Mouse (Mus musculus) neural tube, embryonic 13.5 days (tissue): ENCODE data around the gene Rdh19. TPM values are rescaled to one million over a fixed set of nuclear protein-coding genes. Genes with fewer than 3 reads are reported as not detected.
"Not testable (repeated sequence)": the region's sequence is repeated elsewhere in the genome, so short reads cannot be mapped to it uniquely, and the experiment has no call there.

Experiments used
- ATAC-seq: fragments of 200-750 bp; cut with Nextera tagmentation; 2 replicates; pipeline ENCODE4 v1.8.0; 2017; ENCODE audit warnings: low read depth, mild to moderate bottlenecking, moderate TSS enrichment, moderate library complexity
- H3K27ac ChIP-seq: fragments of 300-500 bp; sonication (generic); replicated peaks from 2 replicates; pipeline ENCODE4 v1.5.1; 2015; ENCODE audit warnings: moderate library complexity, mild to moderate bottlenecking, inconsistent platforms
- H3K27me3 ChIP-seq: fragments of 300-500 bp; sonication (generic); 2 replicates; pipeline ENCODE4 v1.6.1; 2015; ENCODE audit warnings: mild to moderate bottlenecking, inconsistent platforms
- H3K36me3 ChIP-seq: fragments of 300-500 bp; sonication (generic); 2 replicates; pipeline ENCODE4 v1.6.1; 2015; ENCODE audit warnings: mild to moderate bottlenecking, inconsistent platforms
- H3K4me1 ChIP-seq: fragments of 300-500 bp; sonication (generic); replicated peaks from 2 replicates; pipeline ENCODE4 v1.6.1; 2015; ENCODE audit warnings: inconsistent platforms
- H3K4me2 ChIP-seq: fragments of 300-500 bp; sonication (generic); 2 replicates; pipeline ENCODE4 v1.6.1; 2015; ENCODE audit warnings: inconsistent platforms, mild to moderate bottlenecking, moderate library complexity
- H3K4me3 ChIP-seq: fragments of 300-500 bp; sonication (generic); 2 replicates; pipeline ENCODE4 v1.5.1; 2015; ENCODE audit warnings: mild to moderate bottlenecking, inconsistent platforms
- H3K9ac ChIP-seq: fragments of 300-500 bp; sonication (generic); 2 replicates; pipeline ENCODE4 v1.6.1; 2015; ENCODE audit warnings: moderate library complexity, mild to moderate bottlenecking, inconsistent platforms
- H3K9me3 ChIP-seq: fragments of 300-500 bp; sonication (generic); 2 replicates; pipeline ENCODE4 v1.6.1; 2016; ENCODE audit warnings: inconsistent platforms
- WGBS: fragments of 180-500 bp; shearing (Covaris S2); methylation state at CpG from one replicate; pipeline ENCODE4 v1.1.7; 2015; 5-methylcytosine and 5-hydroxymethylcytosine counted together
- polyA plus RNA-seq: library from polyadenylated mRNA; unstranded; fragments of >200 nt; fragmentation: Nextera tagmentation; extraction: Ambion mirVana; gene quantifications from 2 replicates; pipeline ENCODE4 v1.2.1, GENCODE M21; 2015

The Rdh19 gene
- polyA plus RNA-seq, 1 experiment from 2014 or later, result not detected

- no peak overlapping the region for H3K27ac ChIP-seq
- no peaks in the 10 kb centered on the region for H3K36me3 ChIP-seq
- no peak overlapping the region for H3K4me2 ChIP-seq
- H3K27me3 ChIP-seq, result no peaks in the 10 kb centered on the region
- H3K9me3 ChIP-seq, result no peaks in the 10 kb centered on the region
- 90% methylated on average over 2 of the region's 2 CpGs for whole genome bisulfite sequencing
- no peak overlapping the region for H3K9ac ChIP-seq
- no peaks in the 10 kb centered on the region for H3K4me1 ChIP-seq
- no peak for ATAC-seq
- no peak overlapping the region for H3K4me3 ChIP-seq
These were observed 11.2 kb upstream of the Rdh19 start for GRCm38 (mm10) chr10:127838539-127838938.

DNA sequence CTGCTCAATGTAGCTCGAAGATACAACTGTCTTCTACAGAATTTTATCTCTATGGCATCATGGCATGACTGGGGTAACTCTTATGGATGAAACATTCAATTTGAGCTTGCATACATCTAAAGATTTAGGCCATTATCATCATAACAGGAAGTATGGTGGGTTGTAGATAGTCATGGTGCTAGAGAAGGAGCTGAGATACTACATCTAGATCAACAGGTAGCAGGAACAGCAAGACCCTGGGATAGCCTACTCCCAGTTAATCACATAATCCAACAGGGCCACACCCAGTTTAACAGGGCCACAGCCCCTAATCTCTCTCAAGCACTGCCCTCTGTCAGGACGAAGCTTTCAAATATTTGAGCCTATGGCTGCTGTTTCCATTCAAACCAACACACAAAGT is 9.0 kb upstream of the Rdh19 start:
- Histone ChIP-seq H3K4me1 (no peaks in the 10 kb centered on the region), H3K4me2 (no peak overlapping the region), H3K9ac (no peak overlapping the region), H3K27ac (no peak overlapping the region), H3K9me3 (no peaks in the 10 kb centered on the region), H3K36me3 (no peaks in the 10 kb centered on the region), H3K27me3 (no peaks in the 10 kb centered on the region), H3K4me3 (no peak overlapping the region)
- ATAC-seq, result no peak
- 80% methylated on average over 2 of the region's 2 CpGs for WGBS

DNA sequence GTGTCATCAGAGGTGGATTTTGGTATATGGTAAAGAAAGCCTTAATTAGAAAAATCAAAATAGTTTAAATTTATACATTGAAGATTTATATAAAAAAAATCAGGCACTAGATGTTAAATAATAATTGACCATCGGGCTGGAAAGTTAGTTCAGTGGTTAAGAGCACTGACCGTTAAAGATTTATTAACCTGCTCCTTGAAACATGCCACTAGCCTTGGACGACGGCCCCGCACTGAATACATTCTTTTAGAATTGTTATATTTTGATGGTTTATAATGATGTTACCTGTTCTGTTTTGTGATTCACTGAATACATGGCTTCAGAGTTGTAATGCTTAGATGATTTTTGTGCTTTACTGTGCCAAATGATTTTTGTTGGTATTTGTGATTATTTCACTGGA is 3.8 kb upstream of the Rdh19 start:
- not testable (repeated sequence) for H3K4me3 ChIP-seq, H3K27me3 ChIP-seq, H3K4me1 ChIP-seq, H3K9ac ChIP-seq, ATAC-seq, H3K36me3 ChIP-seq, H3K9me3 ChIP-seq, H3K4me2 ChIP-seq, H3K27ac ChIP-seq
- 92% methylated on average over 5 of the region's 5 CpGs for WGBS

GRCm38 (mm10) chr10:127848089-127848488 is 1.6 kb upstream of the Rdh19 start:
- no peak overlapping the region for H3K4me3 ChIP-seq
- WGBS, result 75% methylated on average over 1 of the region's 1 CpGs
- H3K27me3 ChIP-seq, result no peaks in the 10 kb centered on the region
- H3K9me3 ChIP-seq, result no peaks in the 10 kb centered on the region
- no peak overlapping the region for H3K4me2 ChIP-seq
- no peaks in the 10 kb centered on the region for H3K4me1 ChIP-seq
- no peak overlapping the region for H3K27ac ChIP-seq
- no peak overlapping the region for H3K9ac ChIP-seq
- H3K36me3 ChIP-seq, result no peaks in the 10 kb centered on the region
- no peak for ATAC-seq

DNA sequence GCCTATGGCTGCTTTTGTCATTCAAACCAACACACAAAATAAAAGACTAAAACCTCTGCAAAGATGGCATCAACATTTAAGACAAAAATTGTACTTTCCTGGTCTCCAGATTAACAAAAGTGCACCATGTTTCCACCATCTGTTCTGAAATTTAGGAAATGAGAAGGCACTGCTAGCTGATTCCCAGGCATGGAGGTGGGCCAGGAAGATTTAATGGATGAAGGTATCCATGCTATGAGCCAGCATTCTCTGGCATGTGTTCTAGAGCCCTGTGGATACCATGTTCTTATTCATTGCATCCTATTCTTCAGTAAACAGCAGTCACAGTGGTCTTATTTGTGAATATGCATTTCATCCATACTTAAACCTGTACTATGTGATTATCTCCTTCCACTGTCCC is 6.6 kb downstream of the Rdh19 start:
- H3K4me3 ChIP-seq, result no peak overlapping the region
- no peak for ATAC-seq
- H3K27me3 ChIP-seq, result no peaks in the 10 kb centered on the region
- H3K9me3 ChIP-seq, result 0 out of 2 replicates have a peak, but pooled peaks cover 4% of the 10 kb centered on the region
- no peaks in the 10 kb centered on the region for H3K4me1 ChIP-seq
- no peak overlapping the region for H3K9ac ChIP-seq
- no peak overlapping the region for H3K27ac ChIP-seq
- no peak overlapping the region for H3K4me2 ChIP-seq
- H3K36me3 ChIP-seq, result no peaks in the 10 kb centered on the region

DNA sequence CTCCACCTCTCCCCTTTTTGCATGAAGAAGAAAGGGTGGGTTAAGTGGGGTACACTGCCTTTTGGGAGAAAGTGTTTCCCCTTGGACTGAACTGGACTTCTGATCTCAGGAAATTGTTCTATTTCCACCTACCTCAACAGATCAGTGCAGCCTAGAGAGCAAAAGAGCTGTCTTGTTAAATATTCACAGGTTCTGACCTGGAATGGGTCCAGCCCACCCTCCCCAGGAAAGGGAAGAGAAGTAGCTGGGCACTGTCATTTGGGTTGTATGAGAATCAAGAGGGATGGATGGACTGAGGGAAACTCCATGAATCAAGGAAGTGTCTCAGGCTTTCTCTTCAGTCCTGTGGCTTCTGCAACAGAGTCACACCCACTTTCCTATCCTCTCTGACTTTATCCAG is 15.2 kb downstream of the Rdh19 start:
- H3K4me2 ChIP-seq, result no peak overlapping the region
- no peak for ATAC-seq
- no peak overlapping the region for H3K27ac ChIP-seq
- no peaks in the 10 kb centered on the region for H3K27me3 ChIP-seq
- no peak overlapping the region for H3K9ac ChIP-seq
- no peaks in the 10 kb centered on the region for H3K4me1 ChIP-seq
- H3K36me3 ChIP-seq, result no peaks in the 10 kb centered on the region
- no peak overlapping the region for H3K4me3 ChIP-seq
- H3K9me3 ChIP-seq, result no peaks in the 10 kb centered on the region

DNA sequence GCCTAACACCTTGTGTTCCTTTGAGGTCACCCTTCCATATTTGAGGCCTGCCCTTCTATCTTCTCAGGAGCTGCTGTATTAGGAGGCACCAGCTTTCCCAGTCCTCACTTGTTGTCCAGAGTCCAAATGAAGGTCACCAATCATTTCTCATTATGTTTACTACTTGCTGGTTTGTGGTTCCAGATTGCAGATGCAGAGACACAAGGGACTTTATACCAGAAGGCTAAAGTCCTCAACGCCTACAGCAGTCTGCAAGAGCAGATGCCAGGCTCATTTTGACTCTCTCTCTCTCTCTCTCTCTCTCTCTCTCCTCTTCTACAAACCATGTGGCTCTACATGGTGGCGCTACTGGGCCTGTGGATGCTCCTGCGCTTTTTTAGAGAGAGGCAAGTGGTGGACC is 16.5 kb downstream of the Rdh19 start, which contains the start of gene Rdh16f2:
Gene Rdh16f2, plus strand, starts transcription at position 243 of the 400 bp plus-strand sequence.
- WGBS, result 86% methylated on average over 3 of the region's 3 CpGs
- Histone ChIP-seq H3K9ac (no peak within 1 kb of the TSS), H3K27me3 (no peaks in the 10 kb centered on the region), H3K36me3 (no peaks in the 10 kb centered on the region), H3K9me3 (peaks cover 8% of the 10 kb centered on the region; the same call in 1 of the 2 replicates), H3K27ac (no peak within 1 kb of the TSS), H3K4me2 (no peak within 1 kb of the TSS), H3K4me3 (no peak within 1 kb of the TSS), H3K4me1 (no peaks in the 10 kb centered on the region)
- ATAC-seq, result no peak

DNA sequence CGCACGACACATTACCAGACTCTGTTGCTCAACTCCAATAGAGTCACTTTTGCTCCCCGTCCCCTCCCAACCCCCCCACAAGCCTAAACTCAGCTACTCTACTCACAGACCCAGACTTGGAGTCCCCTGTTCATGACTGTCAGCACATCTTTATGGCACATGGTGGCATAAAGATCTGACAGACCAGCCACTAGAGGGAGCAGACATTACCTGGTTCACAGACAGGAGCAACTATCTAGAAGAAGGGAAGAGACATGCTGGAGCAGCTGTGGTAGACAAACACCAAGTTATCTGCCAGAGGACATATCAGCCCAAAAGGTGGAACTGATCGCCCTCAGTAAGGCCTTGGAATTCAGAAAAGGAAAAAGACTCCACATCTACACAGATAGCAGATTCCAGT is 22.8 kb downstream of the Rdh19 start:
- Histone ChIP-seq H3K4me2 (no peak overlapping the region), H3K9me3 (peaks cover 10% of the 10 kb centered on the region; the same call in 1 of the 2 replicates), H3K4me3 (no peak overlapping the region), H3K4me1 (no peaks in the 10 kb centered on the region), H3K27me3 (no peaks in the 10 kb centered on the region), H3K27ac (no peak overlapping the region), H3K9ac (no peak overlapping the region), H3K36me3 (no peaks in the 10 kb centered on the region)
- 81% methylated on average over 4 of the region's 4 CpGs for WGBS
- ATAC-seq, result no peak

GRCm38 (mm10) chr10:127877681-127878080 is 28.0 kb downstream of the Rdh19 start:
- H3K27ac ChIP-seq, result no peak overlapping the region
- no peak overlapping the region for H3K9ac ChIP-seq
- WGBS, result 56% methylated on average over 2 of the region's 2 CpGs
- no peak for ATAC-seq
- H3K4me1 ChIP-seq, result no peaks in the 10 kb centered on the region
- H3K4me2 ChIP-seq, result no peak overlapping the region
- no peaks in the 10 kb centered on the region for H3K36me3 ChIP-seq
- no peaks in the 10 kb centered on the region for H3K9me3 ChIP-seq
- no peak overlapping the region for H3K4me3 ChIP-seq
- H3K27me3 ChIP-seq, result no peaks in the 10 kb centered on the region

DNA sequence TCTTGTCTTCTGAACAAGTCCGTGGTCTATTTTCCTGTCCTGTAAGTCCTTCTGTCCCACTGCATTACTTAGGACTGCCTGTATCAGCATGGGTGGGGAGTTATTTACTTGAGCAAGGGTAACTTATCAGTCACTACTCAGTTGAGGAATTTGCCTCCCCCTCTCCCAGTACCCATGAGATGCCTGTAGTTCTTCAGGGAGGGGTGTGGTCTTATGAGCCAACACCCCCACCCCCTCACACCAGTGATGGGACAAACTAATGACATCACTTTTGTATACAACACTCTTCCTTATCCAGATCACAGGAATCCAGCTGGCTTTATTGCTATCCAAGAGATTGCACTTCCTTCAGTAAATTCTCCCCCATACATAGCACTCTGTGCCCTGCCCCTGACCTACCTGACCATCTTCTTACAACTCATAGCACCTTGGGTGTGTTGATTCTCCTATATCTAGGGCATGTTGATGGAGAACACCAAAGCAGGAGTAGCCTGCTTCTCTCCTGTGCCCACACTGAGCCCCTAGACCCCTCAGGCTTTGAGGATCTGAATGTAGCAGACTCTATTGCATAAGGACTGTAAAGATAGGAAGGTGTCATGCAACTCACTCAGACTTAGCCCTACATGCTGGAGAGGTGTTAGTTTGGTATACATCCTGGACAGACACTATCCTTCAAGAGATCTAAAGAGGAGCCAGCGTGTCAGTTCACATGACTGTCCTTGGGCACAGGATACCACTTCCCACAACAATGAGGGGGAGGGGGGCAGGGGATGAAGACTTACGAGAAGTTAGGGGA is 28.7 kb downstream of the Rdh19 start:
- Histone ChIP-seq H3K9ac (no peak overlapping the region), H3K4me1 (no peaks in the 10 kb centered on the region), H3K27me3 (no peaks in the 10 kb centered on the region), H3K36me3 (no peaks in the 10 kb centered on the region), H3K27ac (no peak overlapping the region), H3K4me3 (no peak overlapping the region), H3K4me2 (no peak overlapping the region), H3K9me3 (no peaks in the 10 kb centered on the region)
- WGBS, result 78% methylated on average over 3 of the region's 3 CpGs
- ATAC-seq, result no peak

DNA sequence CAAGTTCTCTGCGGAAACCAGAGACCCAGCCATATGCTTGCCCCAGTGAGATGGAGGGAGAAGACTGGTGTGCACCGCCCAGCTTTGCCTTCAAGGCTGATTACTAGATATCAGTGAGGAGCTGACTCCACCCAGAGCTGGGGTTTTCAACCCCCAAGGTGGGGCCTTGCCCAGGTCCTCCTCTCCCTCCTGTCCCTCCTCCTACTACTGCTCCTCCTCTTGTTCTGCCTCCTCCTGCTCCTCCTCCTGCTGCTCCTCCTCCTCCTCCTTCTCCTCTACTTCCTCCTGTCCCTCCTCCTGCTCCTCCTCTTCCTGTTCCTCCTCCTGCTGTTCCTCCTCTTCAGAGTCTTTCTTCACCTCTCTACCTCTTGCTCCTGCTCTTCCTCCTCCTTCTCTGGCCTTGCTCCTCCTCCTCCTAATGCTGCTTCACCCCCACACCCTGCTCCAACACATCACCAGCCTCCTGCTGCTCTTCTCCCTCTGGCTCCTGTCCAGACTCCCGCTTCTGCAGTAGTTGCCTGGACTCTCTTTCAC is 29.5 kb downstream of the Rdh19 start:
- no peak overlapping the region for H3K9ac ChIP-seq
- WGBS, result 77% methylated on average over 3 of the region's 3 CpGs
- no peak overlapping the region for H3K4me3 ChIP-seq
- H3K4me1 ChIP-seq, result no peaks in the 10 kb centered on the region
- H3K36me3 ChIP-seq, result no peaks in the 10 kb centered on the region
- no peaks in the 10 kb centered on the region for H3K9me3 ChIP-seq
- no peak overlapping the region for H3K27ac ChIP-seq
- no peak for ATAC-seq
- H3K4me2 ChIP-seq, result no peak overlapping the region
- no peaks in the 10 kb centered on the region for H3K27me3 ChIP-seq

GRCm38 (mm10) chr10:127881041-127881440 is 31.3 kb downstream of the Rdh19 start:
- Histone ChIP-seq H3K9me3 (no peaks in the 10 kb centered on the region), H3K27ac (no peak overlapping the region), H3K36me3 (no peaks in the 10 kb centered on the region), H3K4me1 (no peaks in the 10 kb centered on the region), H3K4me2 (no peak overlapping the region), H3K27me3 (no peaks in the 10 kb centered on the region), H3K9ac (no peak overlapping the region), H3K4me3 (no peak overlapping the region)
- no peak for ATAC-seq
- 89% methylated on average over 4 of the region's 4 CpGs for WGBS

DNA sequence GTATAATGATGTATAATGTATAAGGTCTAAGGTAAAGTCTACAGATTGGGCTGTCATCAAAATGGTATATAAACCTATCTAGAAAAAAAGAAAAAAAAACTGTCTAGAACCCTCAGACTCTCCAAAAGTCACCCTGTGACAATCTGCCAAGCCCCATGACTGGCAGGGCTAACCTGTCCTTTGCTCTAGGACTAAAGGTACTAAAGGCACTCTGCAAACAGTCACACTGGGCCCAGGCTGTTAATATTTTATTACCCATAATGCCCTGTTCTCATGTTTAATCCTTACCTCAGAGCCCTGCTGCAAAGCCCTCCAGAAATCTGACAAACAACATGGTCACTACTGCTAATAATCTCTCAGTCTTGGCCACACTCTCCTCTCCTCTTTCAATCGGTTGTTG is 36.8 kb downstream of the Rdh19 start:
- H3K27ac ChIP-seq, result no peak overlapping the region
- ATAC-seq, result no peak
- H3K4me3 ChIP-seq, result no peak overlapping the region
- H3K4me1 ChIP-seq, result 0 out of 2 replicates have a peak, but pooled peaks cover 4% of the 10 kb centered on the region
- no peaks in the 10 kb centered on the region for H3K36me3 ChIP-seq
- H3K9me3 ChIP-seq, result no peaks in the 10 kb centered on the region
- no peaks in the 10 kb centered on the region for H3K27me3 ChIP-seq
- H3K4me2 ChIP-seq, result no peak overlapping the region
- 70% methylated on average over 1 of the region's 1 CpGs for WGBS
- no peak overlapping the region for H3K9ac ChIP-seq
